ENCODE assay signal across 17 mouse cellular contexts in genomic region chr17:48431054-48431453, GRCm38 (mm10). TPM values are rescaled to one million over a fixed set of nuclear protein-coding genes. Genes with fewer than 3 reads are reported as not detected.
DNase-seq lines count a peak whose midpoint lies in the region; ATAC-seq and TF ChIP-seq lines count a peak whose summit lies in the region.
"Had no signal": no experiment of that assay in that cellular context is flagged by ENCODE, and none has a peak within 500 bp of the region (broad histone marks: within the 10 kb centered on the region; RNA-seq: fewer than 3 reads in every experiment).

No protein-coding gene starts in this region.

- no peak for DNase-seq in heart, adult 2 months
- DNase-seq in heart, adult 18-20 months = no peak
- no peak for DNase-seq in kidney, adult 11 months
- no peak for DNase-seq in ES-E14 (ENCODE audit: low read depth, low spot score)
- DNase-seq: cerebellum, adult 11 months; cerebellum, postnatal 25 days; kidney, postnatal 14 days; layer of hippocampus, adult 9-11 months; lung, adult 2 months; thymus, postnatal 36 days had no signal

- peaks cover 17% of the 10 kb centered on the region for H3K4me1 ChIP-seq in heart, adult 2 months (ENCODE audit: control insufficient read depth, insufficient read depth, low read length)
- H3K4me1 ChIP-seq in kidney, embryonic 14.5 days (ENCODE audit: control insufficient read depth, insufficient read depth, low read length) = peaks cover 35% of the 10 kb centered on the region
- peaks cover 11 to 50% of the 10 kb centered on the region in 2 experiments for H3K4me1 ChIP-seq in ES-E14 (ENCODE audit: control insufficient read depth in 2 of 2, insufficient read depth in 2 of 2, low read length in 2 of 2, poor library complexity in 1 of 2)
- H3K4me1 ChIP-seq in small intestine, adult 2 months (ENCODE audit: control insufficient read depth, insufficient read depth, insufficient read length, low read length) = peaks cover 57% of the 10 kb centered on the region
- H3K4me1 ChIP-seq: midbrain, embryonic 15.5 days had no signal

- H3K4me2 ChIP-seq in kidney, embryonic 14.5 days (replicated peaks; ENCODE audit: low read depth, low read length) = no peak overlapping the region
- H3K4me2 ChIP-seq: hindbrain, embryonic 15.5 days; midbrain, embryonic 15.5 days had no signal

- H3K36me3 ChIP-seq in heart, adult 2 months (ENCODE audit: control insufficient read depth, insufficient read depth, low read length) = peaks cover 8% of the 10 kb centered on the region
- no peaks in the 10 kb centered on the region for H3K36me3 ChIP-seq in kidney, embryonic 14.5 days (ENCODE audit: control insufficient read depth, insufficient read depth, low read length)
- no peaks in the 10 kb centered on the region for H3K36me3 ChIP-seq in ES-E14 (ENCODE audit: control insufficient read depth, insufficient read depth, low read length, poor library complexity, severe bottlenecking)
- no peaks in the 10 kb centered on the region for H3K36me3 ChIP-seq in small intestine, adult 2 months (ENCODE audit: control insufficient read depth, insufficient read depth, low read length)
- H3K36me3 ChIP-seq: hindbrain, embryonic 15.5 days; midbrain, embryonic 15.5 days had no signal

- H3K4me3 ChIP-seq in heart, adult 2 months = peak overlapping the region; percentile 28
- no peak overlapping the region for H3K4me3 ChIP-seq in kidney, embryonic 14.5 days (ENCODE audit: low read length)
- H3K4me3 ChIP-seq in ES-E14 (ENCODE audit: insufficient read depth in 1 of 2, low read depth in 1 of 2, low read length in 2 of 2, poor library complexity in 1 of 2, severe bottlenecking in 1 of 2) = peak overlapping the region in 1 of 2 experiments; percentile 17; a peak in 1 of 4 replicates
- H3K4me3 ChIP-seq in small intestine, adult 2 months (ENCODE audit: low read depth, low read length) = no peak overlapping the region
- H3K4me3 ChIP-seq: hindbrain, embryonic 15.5 days; midbrain, embryonic 15.5 days had no signal

- no peak for ATAC-seq in kidney, embryonic 14.5 days (ENCODE audit: low FRiP score, low TSS enrichment)
- no peak for ATAC-seq in cerebellum, adult (ENCODE audit: insufficient number of reproducible peaks, low FRiP score, low TSS enrichment)
- ATAC-seq: midbrain, embryonic 15.5 days had no signal

- WGBS in heart, adult 2 months = 49% methylated on average over 5 of the region's 5 CpGs
- WGBS in kidney, embryonic 14.5 days = 57% methylated on average over 5 of the region's 5 CpGs
- WGBS in small intestine, adult 2 months = 79% methylated on average over 5 of the region's 5 CpGs

- no peaks in the 10 kb centered on the region for H3K79me2 ChIP-seq in heart, adult 2 months (replicated peaks; ENCODE audit: control insufficient read depth, insufficient read depth, low read length)

- H3K9ac ChIP-seq in heart, adult 2 months (ENCODE audit: low read depth, low read length) = peak overlapping the region; percentile 61; the same call in 1 of the 2 replicates
- no peak overlapping the region for H3K9ac ChIP-seq in kidney, embryonic 14.5 days (ENCODE audit: low read depth, low read length)
- H3K9ac ChIP-seq in ES-E14 (ENCODE audit: insufficient read depth, low read depth, low read length, poor library complexity, severe bottlenecking) = peak overlapping the region; percentile 11; the same call in 1 of the 2 replicates
- H3K9ac ChIP-seq: hindbrain, embryonic 15.5 days; midbrain, embryonic 15.5 days had no signal

- in situ Hi-C loops in ES-E14 (cut with MboI; ENCODE audit: low sequenced_read_pairs in 2 of 2, unreplicated experiment in 2 of 2) = no loop called here

- peak overlapping the region; percentile 85 for H3K27ac ChIP-seq in heart, adult 2 months
- H3K27ac ChIP-seq in kidney, embryonic 14.5 days (ENCODE audit: low read depth, low read length) = peak overlapping the region; percentile 62; the same call in 1 of the 2 replicates
- H3K27ac ChIP-seq in ES-E14 (ENCODE audit: insufficient read depth, low read depth, low read length, poor library complexity, severe bottlenecking) = no peak overlapping the region; the same call in 1 of the 2 replicates
- H3K27ac ChIP-seq in small intestine, adult 2 months (ENCODE audit: insufficient read depth, low read depth, low read length) = peak overlapping the region; percentile 19; the same call in 1 of the 2 replicates
- H3K27ac ChIP-seq: hindbrain, embryonic 15.5 days; midbrain, embryonic 15.5 days had no signal

- no peaks in the 10 kb centered on the region for H3K27me3 ChIP-seq in heart, adult 2 months (ENCODE audit: control insufficient read depth, insufficient read depth, low read length)
- no peaks in the 10 kb centered on the region for H3K27me3 ChIP-seq in kidney, embryonic 14.5 days (ENCODE audit: control insufficient read depth, insufficient read depth, low read length)
- no peaks in the 10 kb centered on the region for H3K27me3 ChIP-seq in small intestine, adult 2 months (ENCODE audit: control insufficient read depth, insufficient read depth, low read length)
- H3K27me3 ChIP-seq: hindbrain, embryonic 15.5 days; midbrain, embryonic 15.5 days had no signal

- TF ChIP-seq CTCF in heart, adult 2 months (IDR thresholded peaks at IDR 0.05) = no peak
- TF ChIP-seq CTCF in small intestine, adult 2 months (IDR thresholded peaks at IDR 0.05; ENCODE audit: extremely low read depth, insufficient read length, insufficient replicate concordance, low read depth, low read length) = no peak

- no peak for TF ChIP-seq EP300 in heart, adult 2 months (IDR thresholded peaks at IDR 0.05; ENCODE audit: insufficient read depth, low read depth, low read length)

- TF ChIP-seq POLR2A in heart, adult 2 months (IDR thresholded peaks at IDR 0.05; ENCODE audit: insufficient read depth, low read depth, low read length) = no peak
- no peak for TF ChIP-seq POLR2A in small intestine, adult 2 months (IDR thresholded peaks at IDR 0.05; ENCODE audit: low read depth, low read length)

- H3K9me3 ChIP-seq in kidney, embryonic 14.5 days (ENCODE audit: control insufficient read depth, low read length) = no peaks in the 10 kb centered on the region
- H3K9me3 ChIP-seq in ES-E14 (ENCODE audit: control insufficient read depth, insufficient read depth, low read depth, low read length) = no peaks in the 10 kb centered on the region
- H3K9me3 ChIP-seq: hindbrain, embryonic 15.5 days; midbrain, embryonic 15.5 days had no signal

- intact Hi-C loops in heart, adult 2 months (cut with DNase I) = no loop called here

TF ChIP-seq in ES-E14, 5 proteins besides CTCF, POLR2A, EP300 and RAD21:
- TF ChIP-seq MAFK (IDR thresholded peaks at IDR 0.05; ENCODE audit: insufficient read depth, low read depth, low read length) = no peak
- TF ChIP-seq HCFC1 (IDR thresholded peaks at IDR 0.05; ENCODE audit: borderline replicate concordance, insufficient read depth, low read length) = no peak
- TF ChIP-seq ZC3H11A (IDR thresholded peaks at IDR 0.05; ENCODE audit: borderline replicate concordance, low read depth, low read length) = no peak
- no peak for TF ChIP-seq CHD2 (IDR thresholded peaks at IDR 0.05; ENCODE audit: low read depth, low read length)
- TF ChIP-seq ZNF384 (IDR thresholded peaks at IDR 0.05; ENCODE audit: low read depth, low read length) = no peak

RNA-seq across cellular contexts. Expression of gene Apobec2, which starts 1.7 kb away (rescaled TPM):
- 100 to 1,000 TPM; 222 to 256 TPM for total RNA-seq in heart, adult 2 months (2021)
- 150 and 194 TPM in 2 replicates for polyA plus RNA-seq in heart, adult 2 months (2012; rRNA removed)
- 100 to 1,000 TPM; 211 to 226 TPM for total RNA-seq in heart, adult 18-20 months (2021)
- 0.69 and 0.89 TPM in 2 replicates for polyA plus RNA-seq in kidney, embryonic 14.5 days (2014; fragmentation: Nextera tagmentation; extraction: Ambion mirVana)
- total RNA-seq in ES-E14 (2012; rRNA removed) = 3.0 and 5.6 TPM in 2 replicates
- 0.25 and 1.2 TPM in 2 replicates for polyA plus RNA-seq in small intestine, adult 2 months (2012; rRNA removed)
- polyA plus RNA-seq: liver, adult 2 months had no signal

RNA-seq across cellular contexts. Expression of gene Tspo2, which starts 20.3 kb away (rescaled TPM):
- total RNA-seq in heart, adult 2 months (2021) = 1 to 10 TPM in 1 of 2 experiments, not detected in 1; 1.9 TPM
- 0.82 and 5.4 TPM in 2 replicates for polyA plus RNA-seq in heart, adult 2 months (2012; rRNA removed)
- total RNA-seq in heart, adult 18-20 months (2021) = under 1 TPM; 0.55 to 0.62 TPM
- polyA plus RNA-seq in kidney, embryonic 14.5 days (2014; fragmentation: Nextera tagmentation; extraction: Ambion mirVana) = 1.9 TPM in 2 replicates
- 0.16 TPM in 1 of 2 replicates, not detected in the other for total RNA-seq in ES-E14 (2012; rRNA removed)
- polyA plus RNA-seq in small intestine, adult 2 months (2012; rRNA removed) = 2.6 and 9.6 TPM in 2 replicates
- total RNA-seq: adrenal gland, adult 18-20 months; liver, adult 2 months had no signal
- polyA plus RNA-seq: liver, adult 2 months had no signal

RNA-seq across cellular contexts. Expression of gene Oard1, which starts 21.2 kb away (rescaled TPM):
- total RNA-seq in heart, adult 2 months (2021) = 10 to 100 TPM; 15.5 to 21.6 TPM
- 8.6 and 20.5 TPM in 2 replicates for polyA plus RNA-seq in heart, adult 2 months (2012; rRNA removed)
- 10 to 100 TPM; 17.3 to 21.3 TPM for total RNA-seq in heart, adult 18-20 months (2021)
- 82.5 and 101 TPM in 2 replicates for polyA plus RNA-seq in kidney, embryonic 14.5 days (2014; fragmentation: Nextera tagmentation; extraction: Ambion mirVana)
- total RNA-seq in ES-E14 (2012; rRNA removed) = 27.0 and 38.6 TPM in 2 replicates
- polyA plus RNA-seq in small intestine, adult 2 months (2012; rRNA removed) = 3.5 and 4.1 TPM in 2 replicates

RNA-seq across cellular contexts. Expression of gene Nfya, which starts 21.3 kb away (rescaled TPM):
- 10 to 100 TPM; 14.7 to 21.2 TPM for total RNA-seq in heart, adult 2 months (2021)
- 33.1 and 41.9 TPM in 2 replicates for polyA plus RNA-seq in heart, adult 2 months (2012; rRNA removed)
- 10 to 100 TPM; 18.8 to 21.7 TPM for total RNA-seq in heart, adult 18-20 months (2021)
- 16.4 and 26.7 TPM in 2 replicates for polyA plus RNA-seq in kidney, embryonic 14.5 days (2014; fragmentation: Nextera tagmentation; extraction: Ambion mirVana)
- total RNA-seq in ES-E14 (2012; rRNA removed) = 23.3 and 25.2 TPM in 2 replicates
- polyA plus RNA-seq in small intestine, adult 2 months (2012; rRNA removed) = 36.2 and 36.4 TPM in 2 replicates

RNA-seq across cellular contexts. Expression of gene Unc5cl, which starts 23.6 kb away (rescaled TPM):
- total RNA-seq in heart, adult 2 months (2021) = under 1 TPM; 0.23 to 0.27 TPM
- polyA plus RNA-seq in heart, adult 2 months (2012; rRNA removed) = 0.21 TPM in 1 of 2 replicates, not detected in the other
- total RNA-seq in heart, adult 18-20 months (2021) = under 1 TPM in 1 of 2 experiments, not detected in 1; 0.36 TPM
- 3.5 and 4.7 TPM in 2 replicates for polyA plus RNA-seq in kidney, embryonic 14.5 days (2014; fragmentation: Nextera tagmentation; extraction: Ambion mirVana)
- 1.2 and 3.2 TPM in 2 replicates for total RNA-seq in ES-E14 (2012; rRNA removed)
- polyA plus RNA-seq in small intestine, adult 2 months (2012; rRNA removed) = 52.1 and 88.3 TPM in 2 replicates
- total RNA-seq: liver, adult 2 months had no signal
- polyA plus RNA-seq: hindbrain, embryonic 15.5 days had no signal

Comparison
In these comparisons a context has a peak if more than half of its experiments do, and no peak if none do; other contexts are left out.
1. RNA of gene Apobec2, which starts 1.7 kb away (total RNA-seq): 222 to 256 TPM in heart, adult 2 months and 211 to 226 TPM in heart, adult 18-20 months; 3.0 to 5.6 TPM in ES-E14; every median in the first group is over 10 times any median in the second.